Mouse (Mus musculus): Measurements from ENCODE around the gene Atp6v0a4. TPM values are rescaled to one million over a fixed set of nuclear protein-coding genes. Genes with fewer than 3 reads are reported as not detected.

Gene Atp6v0a4
- total RNA-seq (2021), result 0.76 and 0.79 TPM in 2 replicates
- long read RNA-seq, partial matches to known transcripts, result 1 of 2 reads
- long read RNA-seq, other reads (novel, unspliced or antisense), result 1 of 2 reads

DNA sequence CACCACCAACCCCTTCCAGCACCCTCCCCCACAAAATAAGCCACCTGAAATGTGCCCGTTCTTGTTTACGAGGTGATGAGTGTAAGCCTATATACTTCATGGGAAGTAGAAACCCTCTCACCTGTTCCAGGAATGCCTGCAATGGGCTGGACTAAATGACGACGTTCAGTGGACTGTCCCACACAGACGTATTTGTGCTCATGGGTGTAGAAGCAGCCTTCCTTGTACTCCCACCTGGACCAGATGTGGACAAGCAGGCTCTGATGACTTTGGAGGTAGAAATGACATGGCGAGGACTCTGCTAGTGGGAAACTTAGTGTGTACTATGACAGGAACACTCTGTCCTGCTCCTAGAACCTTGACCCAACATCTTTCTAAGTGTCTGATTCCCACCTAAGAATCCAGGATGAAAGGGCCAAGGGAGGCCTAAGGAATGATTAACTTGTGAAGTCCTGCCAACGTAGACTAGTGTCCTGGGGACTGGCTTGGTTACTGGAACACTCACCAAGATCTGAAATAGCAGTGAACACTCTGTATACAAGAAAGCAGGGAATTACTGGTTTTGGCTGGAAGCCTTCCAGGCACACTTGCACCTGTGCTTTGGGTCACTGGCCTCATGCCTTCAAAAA, at the start of gene Atp6v0a4:
Gene Atp6v0a4 (minus strand): TSS at position 380 of the 629 bp plus-strand sequence.
- DNase-seq, result no peak

DNA sequence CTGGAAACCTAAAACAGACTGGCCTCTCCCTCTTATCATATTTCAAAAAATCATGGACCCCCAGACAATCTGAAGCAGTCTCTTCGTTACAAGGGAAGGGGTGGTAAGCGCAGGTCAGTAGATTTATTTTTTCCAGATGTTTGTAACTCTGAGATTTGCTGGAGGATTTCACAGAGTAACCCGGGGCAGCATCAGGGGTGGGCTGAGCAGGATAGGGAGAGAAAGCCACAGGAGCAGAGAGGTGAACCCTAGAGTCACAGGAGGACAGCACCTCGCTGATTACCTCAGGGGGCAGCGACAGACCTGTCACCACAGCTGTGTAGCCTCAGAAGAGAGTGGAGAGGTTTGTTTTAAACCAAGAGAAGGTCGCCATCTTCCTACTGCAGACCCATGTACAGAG, 41.0 kb upstream of the Atp6v0a4 start:
- DNase-seq, result no peak

DNA sequence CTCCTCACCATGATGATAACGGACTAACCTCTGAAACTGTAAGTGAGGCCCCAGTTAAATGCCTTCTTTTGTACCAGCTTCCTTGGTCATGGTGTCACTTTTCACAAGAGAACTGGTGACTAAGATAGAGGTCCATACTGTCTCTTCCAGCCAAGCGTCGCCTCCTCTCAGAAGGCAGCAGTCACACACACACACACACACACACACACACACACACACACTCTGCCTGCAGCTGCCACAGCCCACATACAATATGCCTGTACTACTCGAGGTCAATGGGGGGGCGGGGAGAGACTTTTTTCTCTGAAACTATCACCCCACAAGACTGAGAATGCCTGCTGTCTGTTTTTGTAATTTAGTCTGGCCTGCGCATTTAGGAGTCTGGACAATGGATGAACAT, 40.3 kb upstream of the Atp6v0a4 start:
- no peak for DNase-seq

DNA sequence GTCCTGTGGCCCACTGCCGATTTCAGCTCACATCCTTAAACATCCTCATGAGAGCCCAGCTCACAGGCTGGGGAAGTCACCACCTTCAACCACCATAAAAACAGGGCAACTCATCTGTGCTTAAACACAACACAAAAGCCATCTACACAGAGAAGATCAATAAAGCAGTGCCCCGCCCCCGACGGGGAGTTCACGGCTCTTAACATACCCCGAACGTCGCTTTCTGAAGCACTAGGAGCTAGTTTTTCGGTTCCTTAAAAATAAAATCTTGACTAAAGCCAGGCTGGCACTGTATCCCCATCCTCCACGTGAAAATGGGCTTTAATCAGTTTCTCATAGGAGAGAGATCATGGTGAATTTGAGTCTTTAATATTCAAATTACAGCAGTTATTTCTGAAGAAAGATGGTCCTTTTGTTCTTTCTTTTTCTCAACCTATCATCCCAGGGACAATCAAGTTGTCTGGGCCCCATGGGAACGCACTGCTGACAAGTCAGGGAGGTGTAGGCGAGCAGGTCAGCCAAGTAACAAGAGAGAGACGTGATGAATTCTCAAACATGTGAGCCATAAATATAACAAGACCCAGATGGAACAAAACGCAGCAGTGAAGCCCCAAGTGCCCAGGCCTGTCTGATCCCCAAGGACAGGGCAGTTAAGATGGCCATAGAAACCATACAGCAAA, 38.6 kb upstream of the Atp6v0a4 start:
- DNase-seq, result no peak

DNA sequence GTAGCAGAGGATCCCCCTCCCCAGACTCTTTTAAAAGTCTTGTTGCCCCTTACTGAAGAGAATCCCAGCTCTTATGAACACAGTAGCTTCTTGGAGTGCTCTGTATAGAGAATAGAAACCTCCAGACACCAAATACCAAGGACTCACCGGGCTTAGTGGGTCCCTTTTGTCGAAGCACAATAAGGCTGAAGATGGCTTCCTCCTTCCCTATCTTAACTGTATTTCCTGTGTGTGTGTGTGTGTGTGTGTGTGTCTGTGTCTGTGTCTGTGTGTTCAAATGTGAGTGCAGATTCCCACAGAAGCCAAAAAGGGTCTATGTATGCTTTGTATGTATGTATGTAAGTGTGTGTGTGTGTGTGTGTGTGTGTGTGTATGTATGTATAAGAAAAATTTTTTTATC, 36.2 kb upstream of the Atp6v0a4 start:
- DNase-seq, result no peak

DNA sequence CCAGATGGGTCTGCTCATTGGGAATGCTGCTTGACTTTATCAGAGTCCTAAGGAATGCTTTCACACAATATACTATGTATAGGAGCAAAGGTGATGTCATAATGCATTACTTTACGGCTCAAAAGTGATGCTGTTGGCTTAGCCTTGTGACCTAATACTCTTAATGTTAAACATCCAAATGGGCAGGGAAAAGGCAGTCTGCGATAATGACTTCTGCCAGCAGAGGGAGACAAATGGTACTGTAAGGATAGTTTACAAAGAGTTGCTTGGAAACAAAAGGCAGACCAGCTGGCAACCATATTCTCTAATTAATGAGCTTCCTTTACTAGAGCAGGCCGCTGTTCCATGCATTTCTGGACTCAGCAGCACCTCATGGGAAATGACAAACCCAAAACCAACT, 35.7 kb upstream of the Atp6v0a4 start:
- peak; percentile 74 for DNase-seq

DNA sequence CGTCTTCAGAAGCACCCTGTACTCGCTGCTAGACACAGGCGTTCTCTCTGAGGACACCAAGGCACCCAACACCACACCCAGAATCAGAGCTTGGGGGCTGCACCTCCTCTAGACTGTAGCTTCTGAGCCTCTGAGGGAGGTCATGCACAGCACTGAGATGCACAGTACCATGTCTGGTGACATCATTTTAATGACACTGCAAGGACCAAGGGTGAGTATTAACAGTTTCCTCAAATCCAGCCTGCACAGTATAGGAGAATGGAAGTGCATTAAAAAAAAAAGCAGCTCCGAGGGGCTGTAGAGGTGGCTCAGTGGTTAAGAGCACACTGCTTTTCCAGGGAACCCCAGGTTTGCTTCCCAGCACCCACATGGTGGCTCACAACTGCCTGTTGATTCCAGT, 35.2 kb upstream of the Atp6v0a4 start:
- DNase-seq, result no peak

DNA sequence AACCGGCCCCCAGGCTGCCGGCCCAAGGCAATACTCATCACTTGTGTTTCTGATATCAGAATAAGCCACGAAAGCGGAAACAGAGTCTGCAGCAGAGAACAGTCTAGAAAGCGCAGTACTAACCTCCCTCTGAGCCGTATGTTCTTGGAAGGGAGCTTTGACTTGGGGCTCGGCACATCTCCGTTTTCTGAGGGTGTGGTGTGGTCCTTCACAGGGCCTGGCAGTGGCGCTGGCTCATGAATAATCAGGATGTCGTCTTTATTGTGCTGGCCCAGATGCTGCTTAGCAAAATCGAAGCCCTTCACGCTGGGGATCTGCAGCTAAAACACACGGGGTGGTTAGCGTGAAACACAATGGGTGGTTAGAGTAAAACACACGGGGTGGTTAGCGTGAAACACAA, 33.5 kb upstream of the Atp6v0a4 start:
- no peak for DNase-seq

DNA sequence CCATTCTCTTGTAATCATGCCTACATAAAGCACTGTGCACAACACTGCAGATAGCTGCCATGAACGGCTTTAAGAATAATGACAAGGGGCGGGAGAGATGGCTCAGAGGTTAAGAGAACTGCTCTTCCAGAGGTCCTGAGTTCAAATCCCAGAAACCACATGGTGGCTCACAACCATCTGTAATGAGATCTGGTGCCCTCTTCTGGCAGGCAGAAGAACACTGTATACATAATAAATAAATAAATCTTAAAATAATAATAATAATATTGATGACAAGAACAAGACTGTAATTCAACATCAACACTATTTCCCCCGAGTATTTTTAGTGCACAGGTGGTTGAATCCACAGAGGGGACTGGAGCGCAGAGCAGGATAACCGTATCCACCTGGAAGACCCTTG, 31.8 kb upstream of the Atp6v0a4 start:
- no peak for DNase-seq

DNA sequence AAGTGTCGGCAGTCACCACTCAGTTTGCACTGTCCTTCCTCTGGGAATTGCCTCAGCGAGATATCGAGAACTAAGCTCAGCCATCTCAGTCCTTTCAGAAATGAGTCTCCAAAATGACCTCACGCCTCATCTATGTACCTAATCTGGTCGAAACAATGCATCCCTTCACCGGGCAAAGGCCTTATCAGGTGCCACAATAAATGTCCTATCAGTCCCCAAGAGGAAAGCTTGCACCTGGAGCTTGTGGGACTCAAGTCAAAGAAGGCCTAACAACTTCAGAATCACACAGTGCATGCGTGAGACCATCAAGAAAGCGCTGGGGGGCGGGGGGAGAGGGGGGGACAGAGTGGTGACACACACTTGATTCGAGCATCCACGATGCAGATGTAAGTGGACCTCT, 27.9 kb upstream of the Atp6v0a4 start:
- no peak for DNase-seq

DNA sequence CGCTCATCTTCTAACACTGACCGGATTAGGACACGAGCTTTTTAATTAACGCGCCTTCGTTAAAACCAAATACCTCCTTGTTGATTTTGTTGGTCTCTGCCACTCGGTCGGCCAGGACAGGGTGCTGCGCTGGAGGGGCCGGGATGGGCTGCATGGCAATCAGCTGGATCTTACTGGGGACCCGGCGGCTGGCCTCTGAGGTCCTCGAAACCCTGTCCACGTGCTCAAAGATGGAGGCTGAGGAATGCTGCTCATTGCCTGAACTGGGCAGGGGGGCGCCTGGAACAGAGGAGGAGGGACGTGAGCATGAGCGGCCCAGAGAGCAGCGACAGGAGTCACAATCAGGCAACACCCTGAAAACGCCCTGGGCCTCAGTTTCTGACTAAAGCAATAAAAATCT, 25.1 kb upstream of the Atp6v0a4 start:
- no peak for DNase-seq

DNA sequence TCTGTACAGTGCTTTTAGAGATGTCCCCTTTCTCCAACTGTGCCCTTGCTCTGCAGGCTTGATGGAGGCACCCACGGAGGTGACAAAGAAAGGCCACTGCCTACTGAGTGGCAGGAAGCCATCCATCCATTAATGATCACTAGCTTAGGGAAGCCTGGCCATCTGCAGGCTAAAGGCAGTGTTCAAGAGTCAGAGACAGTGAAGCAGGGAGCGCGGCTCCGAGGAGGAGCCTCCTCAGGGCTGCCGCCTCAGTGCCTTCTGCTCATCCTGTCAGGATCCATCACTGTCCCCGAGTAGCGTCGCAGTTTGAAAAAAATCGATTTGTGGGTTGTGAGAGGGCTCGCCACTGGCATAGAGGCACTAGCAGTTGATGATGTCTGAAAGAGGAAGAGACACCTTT, 24.2 kb upstream of the Atp6v0a4 start:
- DNase-seq, result no peak

DNA sequence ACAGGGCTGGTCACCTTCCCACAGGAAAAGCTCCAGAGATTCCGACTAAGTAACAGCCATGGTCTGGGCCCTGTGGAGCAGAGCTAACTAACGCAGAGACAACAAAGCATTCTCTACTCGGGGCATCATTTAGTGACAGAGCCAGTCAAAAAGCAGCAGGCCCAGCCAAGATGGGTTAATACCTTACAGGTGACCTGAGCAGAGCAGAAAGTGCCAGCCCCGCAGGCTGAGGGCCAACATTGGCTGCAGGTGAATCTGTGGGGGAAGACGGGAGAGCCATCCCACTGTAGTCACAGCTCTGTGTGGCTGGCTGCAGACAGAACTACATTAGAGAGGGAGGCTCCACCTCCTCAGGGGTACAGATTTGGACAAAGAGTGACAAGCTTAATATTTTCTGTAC, 22.9 kb upstream of the Atp6v0a4 start:
- DNase-seq, result no peak

DNA sequence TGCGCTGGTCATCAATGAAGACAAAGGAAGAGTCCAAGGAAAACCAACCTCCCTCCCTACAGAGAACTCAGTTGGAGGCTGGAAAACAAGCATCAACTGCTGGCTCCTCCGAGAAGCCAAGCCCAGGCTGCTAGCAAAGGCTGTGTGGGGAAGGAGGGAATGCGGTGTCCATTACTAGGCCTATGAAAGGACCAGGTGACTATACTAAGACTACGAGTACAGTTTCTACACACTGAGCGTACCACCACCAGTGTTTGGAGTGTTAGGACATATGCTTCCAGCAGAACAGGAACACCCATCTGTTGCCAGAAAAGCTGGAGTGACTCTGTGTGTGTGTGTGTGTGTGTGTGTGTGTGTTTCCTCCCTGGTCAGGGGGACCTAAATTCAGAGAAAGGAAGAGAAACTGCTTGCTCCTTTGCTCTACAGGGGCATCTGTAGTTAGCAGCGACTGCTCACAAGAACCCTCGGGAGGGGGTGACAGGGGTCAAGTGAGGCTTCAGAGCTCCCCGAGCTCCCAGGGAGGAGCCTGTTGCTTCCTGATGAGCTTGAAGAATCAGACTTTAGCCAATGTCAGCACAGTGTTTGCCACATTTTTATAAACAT, 21.2 kb upstream of the Atp6v0a4 start:
- no peak for DNase-seq

DNA sequence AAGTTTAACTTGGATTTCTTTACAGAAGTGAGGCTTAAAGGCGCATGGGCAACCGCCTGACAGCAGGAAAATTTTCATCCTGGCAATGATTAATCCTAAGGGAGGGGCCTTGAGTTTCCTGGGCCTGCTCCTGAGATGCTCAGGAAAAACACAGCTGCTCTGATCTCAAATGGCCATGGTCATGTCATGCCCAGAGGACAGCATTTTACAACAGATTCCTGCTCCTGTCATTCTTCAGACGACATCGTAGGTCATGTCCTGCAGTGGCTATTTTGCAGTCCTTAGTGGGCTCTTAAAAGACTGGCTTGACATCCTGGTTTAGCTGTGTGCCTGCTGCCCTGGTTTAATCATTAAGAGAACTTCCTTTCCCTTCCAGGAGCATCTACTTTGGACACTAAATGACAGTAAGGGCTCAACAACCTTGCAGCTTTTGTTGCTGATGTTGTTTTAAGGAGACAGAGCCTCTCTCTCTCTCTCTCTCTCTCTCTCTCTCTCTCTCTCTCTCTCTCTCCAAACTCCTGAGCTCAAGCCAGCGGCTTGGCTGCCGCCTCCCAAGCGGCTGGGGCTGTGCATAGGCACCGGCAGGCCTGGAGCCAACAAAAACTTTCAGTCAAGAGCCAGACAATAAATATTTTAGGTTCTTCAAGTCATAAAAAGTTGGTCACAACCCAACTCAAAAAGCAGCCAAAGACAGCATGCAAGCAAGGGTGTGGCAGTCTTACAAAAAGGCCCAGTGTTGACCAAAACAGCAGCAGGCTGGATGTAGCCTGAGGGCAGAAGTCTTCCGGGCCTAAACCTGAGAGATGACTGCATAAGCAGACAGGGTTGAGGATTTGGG, 20.0 kb upstream of the Atp6v0a4 start:
- peak; percentile 55 for DNase-seq

DNA sequence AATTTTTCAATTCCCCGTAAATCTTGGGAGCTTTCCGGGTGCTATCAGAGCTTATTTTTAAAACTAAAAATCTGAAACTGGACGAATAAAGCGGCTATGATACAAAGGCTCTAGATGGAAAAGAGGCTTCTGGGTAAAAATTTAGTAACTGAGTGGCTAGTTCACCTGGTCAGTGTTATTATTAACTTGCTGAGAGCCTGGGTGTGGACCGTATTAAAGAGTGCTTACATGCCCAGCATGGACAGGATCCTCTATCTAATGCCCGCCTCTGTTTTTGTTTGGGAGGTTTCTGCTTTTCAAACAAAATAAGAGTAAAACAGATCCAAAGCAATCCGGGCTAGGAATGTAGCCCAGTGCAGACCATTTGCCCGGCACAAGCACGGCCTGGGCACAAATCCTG, 16.0 kb upstream of the Atp6v0a4 start:
- DNase-seq, result no peak

DNA sequence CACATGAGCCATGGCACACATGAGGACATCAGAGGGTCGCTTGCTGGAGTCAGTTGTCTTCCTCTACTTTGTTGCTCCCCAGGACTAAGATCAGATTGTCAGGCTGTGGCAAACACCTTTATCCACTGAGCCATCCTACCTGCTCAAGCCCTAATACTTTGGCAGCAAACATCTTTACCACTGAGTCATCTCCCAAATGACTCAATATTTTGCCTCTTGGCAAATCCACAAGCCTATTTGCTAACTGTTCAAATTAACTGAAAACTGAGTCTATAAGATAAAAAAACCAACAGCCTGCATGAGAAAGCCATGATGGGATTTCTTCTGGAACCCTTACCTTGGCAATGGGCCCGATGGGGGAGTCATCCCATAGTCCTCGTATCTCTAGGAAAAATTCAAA, 14.7 kb upstream of the Atp6v0a4 start:
- DNase-seq, result no peak

DNA sequence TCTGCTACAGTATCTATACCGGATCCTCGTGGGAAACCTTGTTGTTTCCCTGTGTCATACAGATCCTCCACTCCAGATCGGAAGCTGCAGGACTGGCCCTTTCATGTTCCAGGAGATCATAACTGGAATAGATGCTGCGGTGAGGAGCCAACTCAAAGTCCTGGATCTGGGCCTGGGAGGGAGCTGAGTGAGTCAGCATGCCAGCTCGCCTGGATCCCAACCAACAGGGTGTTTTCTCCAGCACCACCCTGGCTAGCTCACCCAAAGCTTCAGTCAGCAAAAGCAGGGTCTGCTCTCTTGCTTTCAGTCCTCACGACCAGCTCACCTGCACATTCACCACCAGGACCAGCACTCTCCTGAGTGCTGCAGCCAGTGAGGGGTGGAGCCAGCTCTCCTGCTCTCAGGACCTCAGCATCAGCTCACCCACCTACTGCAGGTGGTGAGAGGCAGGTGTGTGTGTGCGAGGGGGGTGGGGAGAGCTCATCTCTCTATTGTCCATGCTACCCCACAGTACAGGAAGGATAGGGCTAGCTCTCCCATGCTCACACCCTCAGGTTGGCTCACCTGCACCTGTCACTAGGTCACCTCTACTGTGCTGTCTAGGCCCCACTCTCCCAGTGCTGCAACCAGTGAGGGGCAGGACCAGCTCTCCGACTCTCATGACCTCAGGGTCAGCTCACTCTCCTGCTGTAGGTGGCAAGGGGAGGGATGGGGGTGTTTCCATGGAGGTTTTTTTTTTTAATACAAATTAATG, 10.6 kb upstream of the Atp6v0a4 start:
- peak; percentile 66 for DNase-seq

DNA sequence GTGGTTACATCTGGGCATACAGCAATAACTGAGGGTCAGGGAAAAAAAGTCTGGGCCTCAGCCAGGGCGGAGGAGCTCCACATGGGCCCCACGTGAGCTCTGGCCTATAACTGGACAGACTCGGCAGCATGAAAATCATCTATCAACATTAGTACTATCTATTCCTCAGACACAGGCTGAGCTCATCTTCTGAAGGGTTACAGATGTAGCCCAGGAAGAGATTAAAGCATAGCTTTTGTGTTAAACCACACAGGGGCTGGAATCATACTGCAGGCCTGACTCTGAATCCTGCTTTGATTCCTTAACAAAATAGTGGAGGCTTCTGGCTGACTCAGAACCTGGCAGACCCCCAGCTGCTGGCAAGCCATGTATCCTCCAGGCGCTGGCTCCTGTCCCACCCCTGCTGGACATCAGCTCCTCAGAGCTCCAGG, 7.4 kb upstream of the Atp6v0a4 start:
- peak; percentile 87 for DNase-seq

DNA sequence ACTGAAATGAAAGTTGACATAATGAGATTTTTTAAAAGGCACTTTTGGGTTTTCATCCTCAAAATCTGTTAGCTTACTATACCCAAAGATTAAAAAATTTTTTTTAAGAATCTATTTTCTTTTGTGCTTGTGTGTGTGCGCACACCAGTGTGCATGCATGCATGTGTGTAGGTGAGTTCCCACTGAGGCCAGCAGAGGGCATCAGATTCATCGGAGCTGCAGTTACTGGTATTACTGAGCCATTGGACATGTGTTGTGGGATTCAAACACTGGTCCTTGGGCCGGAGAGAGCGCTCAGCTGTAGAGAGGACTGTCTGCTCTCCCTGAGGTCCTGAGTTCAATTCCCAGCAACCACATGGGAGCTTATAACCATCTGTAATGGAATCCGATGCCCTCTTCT, 5.5 kb upstream of the Atp6v0a4 start:
- DNase-seq, result no peak

DNA sequence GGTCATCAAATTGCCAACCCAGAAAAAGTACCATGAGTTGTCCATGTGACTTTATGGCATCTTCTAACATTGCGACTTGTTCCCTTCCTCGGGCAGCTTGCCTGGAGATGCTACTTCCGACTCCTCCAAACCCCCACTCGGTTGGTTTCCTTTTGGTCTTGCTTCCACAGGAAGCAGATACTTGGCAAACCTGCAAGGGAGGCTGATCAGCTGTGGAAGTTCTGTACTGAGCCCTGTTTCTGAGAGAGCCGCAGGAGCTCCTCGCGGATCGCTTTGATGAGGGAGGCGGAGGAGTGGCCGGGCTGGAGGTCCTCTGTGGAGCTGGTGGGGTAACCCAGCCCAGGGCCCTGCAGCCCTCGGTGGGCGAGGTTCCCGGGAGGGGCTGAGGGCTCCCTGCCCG, 3.7 kb upstream of the Atp6v0a4 start:
- DNase-seq, result no peak

DNA sequence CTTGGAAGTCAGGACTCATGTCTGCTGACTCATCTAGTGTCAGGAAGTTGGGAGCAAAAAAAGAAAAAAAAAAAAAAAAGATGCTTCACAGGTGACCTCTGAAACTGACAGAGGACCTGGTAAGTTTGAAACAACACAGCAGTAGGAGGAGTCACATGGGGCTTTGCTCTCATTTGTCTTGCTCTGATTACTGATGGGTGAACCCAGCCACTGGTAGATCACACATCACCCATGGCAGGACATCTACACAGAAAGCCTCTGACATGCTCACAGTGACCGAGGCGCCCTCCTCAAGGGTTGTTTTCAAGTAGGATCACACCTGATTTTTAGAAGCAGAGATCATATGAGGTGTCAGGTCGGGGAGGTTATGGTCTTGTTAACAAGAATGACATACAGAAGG, 1.1 kb upstream of the Atp6v0a4 start:
- DNase-seq, result no peak
